Mouse (Mus musculus): ENCODE data around the gene Pla2g4e.

The Pla2g4e gene

DNA sequence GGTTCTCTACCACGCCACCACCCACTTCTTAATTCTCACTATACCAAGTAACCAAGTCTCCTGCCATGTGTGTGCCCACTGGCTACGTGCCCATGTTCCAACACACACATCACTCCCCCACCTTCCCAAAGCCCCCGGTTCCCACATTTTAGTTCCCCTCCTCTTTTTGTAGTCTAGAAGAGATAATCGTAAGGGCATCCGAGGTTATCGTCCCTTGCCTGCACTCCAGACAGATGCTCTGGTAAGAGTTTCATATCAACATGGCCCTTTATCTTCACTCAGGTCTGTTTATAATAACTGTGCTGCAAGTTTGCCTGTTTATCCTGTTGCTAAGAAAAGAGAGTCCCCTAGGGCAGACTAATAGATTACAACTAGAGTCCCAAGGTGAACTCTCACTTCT lies 127.8 kb downstream of the Pla2g4e start:
- DNase-seq (ENCODE audit: low spot score): no peak
